Mouse (Mus musculus) myocyte (in vitro differentiated cells): ENCODE results near the gene Epb41l2. TPM values are rescaled to one million over a fixed set of nuclear protein-coding genes. Genes with fewer than 3 reads are reported as not detected.

Experiments used
- H3K27me3 ChIP-seq: one replicate; pipeline ENCODE4 v1.6.1; 2011; ENCODE audit not compliant: control insufficient read depth, insufficient read depth, insufficient read length
- H3K36me3 ChIP-seq: one replicate; pipeline ENCODE4 v1.6.1; 2011; ENCODE audit not compliant: control insufficient read depth, insufficient read depth
- H3K4me2 ChIP-seq: one replicate; pipeline ENCODE4 v1.6.1; 2011; ENCODE audit warnings: low read depth, control low read depth
- H3K4me3 ChIP-seq: one replicate; pipeline ENCODE4 v1.5.1; 2011; ENCODE audit warnings: mild to moderate bottlenecking, control low read depth, moderate library complexity
- H3K79me2 ChIP-seq: one replicate; pipeline ENCODE4 v1.6.1; 2011; ENCODE audit not compliant: control insufficient read depth, insufficient read depth
- H3ac ChIP-seq: one replicate; pipeline ENCODE4 v1.6.1; 2011; ENCODE audit not compliant: control insufficient read depth, insufficient read length
- CEBPB ChIP-seq: IDR thresholded peaks from 2 replicates; pipeline ENCODE4 v1.6.1; 2011; ENCODE audit warnings: mild to moderate bottlenecking, moderate library complexity; ENCODE audit not compliant: poor library complexity, insufficient read depth, severe bottlenecking
- E2F4 ChIP-seq: IDR thresholded peaks from one replicate; pipeline ENCODE4 v1.6.1; 2011; ENCODE audit warnings: mild to moderate bottlenecking, control low read depth, moderate library complexity; ENCODE audit not compliant: insufficient read depth
- MAX ChIP-seq: IDR thresholded peaks from one replicate; pipeline ENCODE4 v1.6.1; 2011; ENCODE audit warnings: low read depth, mild to moderate bottlenecking, control low read depth
- MYOD1 ChIP-seq, 3 experiments: IDR thresholded peaks; one replicate each; pipeline ENCODE4 v1.6.1; 2011; ENCODE audit warnings: control low read depth in 2 of 3, low read depth in 2 of 3, mild to moderate bottlenecking in 2 of 3, moderate library complexity in 1 of 3; ENCODE audit not compliant: insufficient read length in 2 of 3, control insufficient read depth in 1 of 3
- MYOG ChIP-seq, 3 experiments: IDR thresholded peaks; one replicate each; pipeline ENCODE4 v1.6.1; 2011; ENCODE audit warnings: control low read depth in 2 of 3, low read depth in 2 of 3, mild to moderate bottlenecking in 2 of 3; ENCODE audit not compliant: insufficient read length in 2 of 3, control insufficient read depth in 1 of 3, insufficient read depth in 1 of 3
- POLR2A ChIP-seq: IDR thresholded peaks from one replicate; pipeline ENCODE4 v1.6.1; 2011; ENCODE audit warnings: low read depth, mild to moderate bottlenecking, control low read depth, moderate library complexity; ENCODE audit not compliant: insufficient read length
- POLR2AphosphoS2 ChIP-seq: IDR thresholded peaks from one replicate; pipeline ENCODE4 v1.6.1; 2011; ENCODE audit warnings: low read depth, control low read depth; ENCODE audit not compliant: insufficient read length
- REST ChIP-seq: IDR thresholded peaks from one replicate; pipeline ENCODE4 v1.6.1; 2011; ENCODE audit warnings: mild to moderate bottlenecking, control low read depth, moderate library complexity; ENCODE audit not compliant: insufficient read depth, insufficient read length
- SRF ChIP-seq: IDR thresholded peaks from one replicate; pipeline ENCODE4 v1.6.1; 2011; ENCODE audit warnings: low read depth; ENCODE audit not compliant: control insufficient read depth, insufficient read length
- TCF12 ChIP-seq: IDR thresholded peaks from one replicate; pipeline ENCODE4 v1.6.1; 2011; ENCODE audit warnings: mild to moderate bottlenecking, control low read depth; ENCODE audit not compliant: poor library complexity, insufficient read depth, severe bottlenecking
- TCF3 ChIP-seq: IDR thresholded peaks from one replicate; pipeline ENCODE4 v1.6.1; 2011; ENCODE audit warnings: low read depth, control low read depth; ENCODE audit not compliant: insufficient read length
- USF1 ChIP-seq: IDR thresholded peaks from one replicate; pipeline ENCODE4 v1.6.1; 2011; ENCODE audit warnings: low read depth, mild to moderate bottlenecking, control low read depth, moderate library complexity
- polyA plus RNA-seq: library from polyadenylated mRNA; unstranded; fragments of >200 nt; fragmentation: generic; extraction: Trizol; gene quantifications from one replicate; pipeline ENCODE4 v1.2.1, GENCODE M21; 2012; ENCODE audit warnings: missing spikeins

The Epb41l2 gene
- polyA plus RNA-seq, 1 experiment = 22.3 TPM

DNA sequence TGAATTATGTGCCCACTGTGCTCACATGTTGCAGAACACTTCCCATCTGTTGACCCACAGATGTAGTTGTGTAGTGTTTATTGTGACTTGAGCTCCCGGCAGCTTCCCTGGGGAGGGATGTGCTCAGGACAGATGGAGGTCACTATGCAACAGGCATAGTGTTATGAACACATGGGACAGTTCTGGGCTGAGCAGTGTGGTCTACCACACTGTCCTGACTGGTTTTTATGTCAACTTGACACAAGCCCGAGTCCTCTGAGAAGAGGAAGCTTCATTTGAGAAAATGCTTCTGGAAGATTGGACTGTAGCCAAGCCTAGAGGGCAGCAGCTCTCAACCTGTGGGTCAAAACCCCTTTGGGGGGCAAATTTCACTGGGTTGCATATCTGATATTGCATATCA is 173.5 kb downstream of the Epb41l2 start:
- H3K4me2 ChIP-seq = peak overlapping the region; percentile 60
- H3ac ChIP-seq = no peak overlapping the region

DNA sequence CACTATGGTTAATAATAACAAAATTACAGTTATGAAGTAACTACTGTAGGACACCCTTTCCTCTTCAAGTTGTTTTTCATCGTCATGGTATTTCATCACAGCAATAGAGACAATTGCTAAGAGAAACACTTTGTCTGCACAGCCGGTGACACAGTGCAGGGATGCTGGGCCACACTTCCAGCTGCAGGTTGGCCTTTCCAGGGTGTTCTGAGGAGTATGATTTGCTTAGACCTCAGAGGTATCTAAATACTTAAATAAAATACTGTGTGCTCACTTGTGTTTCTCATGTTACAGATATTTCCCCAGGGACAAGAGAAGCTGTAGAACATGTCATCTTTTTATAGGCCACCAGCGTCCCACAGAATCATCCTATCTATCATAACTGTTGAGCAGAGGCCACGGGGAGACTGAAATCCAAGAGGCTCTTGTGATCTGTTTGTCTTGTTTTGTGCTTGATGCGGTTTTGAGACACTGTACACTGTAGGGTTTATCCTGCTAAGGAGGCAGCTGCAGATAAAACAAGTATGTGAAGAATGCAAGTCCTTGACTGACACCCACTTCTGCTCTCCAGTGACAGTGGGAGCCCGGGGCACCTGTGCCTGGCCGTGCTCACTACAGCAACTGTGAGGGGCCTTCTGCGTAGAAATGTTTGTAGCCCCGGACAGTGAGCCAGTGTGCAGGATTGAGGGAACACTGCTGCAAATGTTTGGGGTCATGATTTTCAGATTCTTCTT is 174.1 kb downstream of the Epb41l2 start:
- Histone ChIP-seq H3K36me3 (no peaks in the 10 kb centered on the region), H3K4me3 (no peak overlapping the region), H3K79me2 (no peaks in the 10 kb centered on the region), H3K4me2 (peak overlapping the region; percentile 60), H3ac (no peak overlapping the region), H3K27me3 (no peaks in the 10 kb centered on the region)
- TF ChIP-seq MYOG (IDR thresholded peaks at IDR 0.05; ENCODE audit: control insufficient read depth in 1 of 3, insufficient read depth in 1 of 3, insufficient read length in 2 of 3, low read depth in 2 of 3) = peak; percentile 93 to 99 (median 98)
- TF ChIP-seq TCF3 = peak; percentile 93
- no peak for TF ChIP-seq POLR2A
- TF ChIP-seq TCF12 = peak; percentile 99
- no peak for TF ChIP-seq CEBPB
- TF ChIP-seq MYOD1 (IDR thresholded peaks at IDR 0.05; ENCODE audit: control insufficient read depth in 1 of 3, insufficient read length in 2 of 3, low read depth in 2 of 3) = peak; percentile 97 to 100 (median 99)
- no peak for TF ChIP-seq POLR2AphosphoS2
- TF ChIP-seq MAX = no peak

More for the DNA sequence above, 173.5 kb downstream of the Epb41l2 start:
- H3K79me2 ChIP-seq = no peaks in the 10 kb centered on the region
- TF ChIP-seq TCF3 (peak; percentile 9), POLR2A (no peak), REST (no peak), POLR2AphosphoS2 (no peak), MYOG (IDR thresholded peaks at IDR 0.05; ENCODE audit: control insufficient read depth in 1 of 3, insufficient read depth in 1 of 3, insufficient read length in 2 of 3, low read depth in 2 of 3) (peak in 1 of 3 experiments; percentile 60), SRF (no peak), MYOD1 (IDR thresholded peaks at IDR 0.05; ENCODE audit: control insufficient read depth in 1 of 3, insufficient read length in 2 of 3, low read depth in 2 of 3) (peak in 1 of 3 experiments; percentile 40)
- no peak overlapping the region for H3K4me3 ChIP-seq
- H3K36me3 ChIP-seq = no peaks in the 10 kb centered on the region
- H3K27me3 ChIP-seq = no peaks in the 10 kb centered on the region

DNA sequence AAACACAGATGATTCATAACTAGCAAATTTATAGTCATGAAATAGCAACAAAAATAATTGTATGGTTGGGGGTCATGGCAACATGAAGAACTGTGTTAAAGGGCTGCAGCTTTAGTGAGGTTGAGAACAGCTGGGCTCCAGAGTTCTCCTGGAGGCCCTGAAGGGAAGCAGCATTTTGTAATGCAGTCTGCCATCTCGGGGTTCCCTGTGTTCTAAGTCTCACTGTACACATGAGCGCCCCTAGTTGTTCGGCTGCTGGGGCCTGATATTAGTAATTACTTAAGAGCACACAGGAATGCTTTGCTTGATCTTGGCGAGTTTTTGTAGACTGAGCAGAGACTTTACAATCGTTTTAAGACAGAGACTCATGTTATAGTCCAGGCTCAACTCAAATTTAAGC is 174.9 kb downstream of the Epb41l2 start:
- H3K4me2 ChIP-seq = no peak overlapping the region
- no peak for TF ChIP-seq TCF3
- no peak for TF ChIP-seq POLR2A
- TF ChIP-seq MYOG (IDR thresholded peaks at IDR 0.05; ENCODE audit: control insufficient read depth in 1 of 3, insufficient read depth in 1 of 3, insufficient read length in 2 of 3, low read depth in 2 of 3) = no peak
- TF ChIP-seq USF1 = no peak
- no peak for TF ChIP-seq CEBPB
- TF ChIP-seq E2F4 = no peak
- TF ChIP-seq POLR2AphosphoS2 = no peak
- TF ChIP-seq SRF = no peak
- no peak for TF ChIP-seq MYOD1 (IDR thresholded peaks at IDR 0.05; ENCODE audit: control insufficient read depth in 1 of 3, insufficient read length in 2 of 3, low read depth in 2 of 3)
- no peak for TF ChIP-seq REST
- TF ChIP-seq MAX = no peak
- no peak for TF ChIP-seq TCF12
- no peaks in the 10 kb centered on the region for H3K27me3 ChIP-seq

DNA sequence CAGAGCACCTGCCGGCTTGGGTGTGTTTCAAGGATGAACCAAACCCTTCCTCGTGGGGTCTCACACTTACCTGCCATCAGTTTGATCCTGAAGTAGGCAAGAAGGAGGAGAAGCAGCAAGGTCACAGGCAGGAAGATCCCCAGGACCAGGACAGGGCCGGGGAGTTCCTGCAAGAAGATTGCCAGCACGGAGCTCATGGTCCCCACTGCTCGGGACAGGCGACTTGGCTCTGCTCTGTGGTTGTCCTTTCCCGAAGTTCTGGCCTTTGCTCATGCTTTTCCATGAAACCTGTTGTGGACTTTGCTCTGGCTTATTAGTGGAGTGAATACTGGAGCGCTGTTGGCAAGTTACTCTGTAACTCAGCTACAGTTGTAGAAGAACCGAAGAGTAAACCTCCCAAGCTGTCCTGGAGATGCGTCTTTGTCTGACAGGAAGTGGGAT is 176.3 kb downstream of the Epb41l2 start, which contains the start of gene Smlr1:
Gene Smlr1 (minus strand): TSS at position 377 of the 441 bp plus-strand sequence.
- TF ChIP-seq MYOD1 (IDR thresholded peaks at IDR 0.05; ENCODE audit: control insufficient read depth in 1 of 3, insufficient read length in 2 of 3, low read depth in 2 of 3) (no peak), POLR2A (no peak), E2F4 (no peak), POLR2AphosphoS2 (no peak), MAX (no peak), TCF12 (no peak), CEBPB (no peak), TCF3 (no peak), MYOG (IDR thresholded peaks at IDR 0.05; ENCODE audit: control insufficient read depth in 1 of 3, insufficient read depth in 1 of 3, insufficient read length in 2 of 3, low read depth in 2 of 3) (no peak), SRF (no peak), USF1 (no peak), REST (no peak)
- H3K79me2 ChIP-seq = no peaks in the 10 kb centered on the region
- no peak within 1 kb of the TSS for H3K4me2 ChIP-seq
- H3ac ChIP-seq = no peak within 1 kb of the TSS
- H3K4me3 ChIP-seq = no peak within 1 kb of the TSS
- H3K36me3 ChIP-seq = no peaks in the 10 kb centered on the region
- no peaks in the 10 kb centered on the region for H3K27me3 ChIP-seq

More for the DNA sequence above, 174.9 kb downstream of the Epb41l2 start:
- H3ac ChIP-seq = no peak overlapping the region
- no peaks in the 10 kb centered on the region for H3K79me2 ChIP-seq
- no peak overlapping the region for H3K4me3 ChIP-seq
- no peaks in the 10 kb centered on the region for H3K36me3 ChIP-seq

DNA sequence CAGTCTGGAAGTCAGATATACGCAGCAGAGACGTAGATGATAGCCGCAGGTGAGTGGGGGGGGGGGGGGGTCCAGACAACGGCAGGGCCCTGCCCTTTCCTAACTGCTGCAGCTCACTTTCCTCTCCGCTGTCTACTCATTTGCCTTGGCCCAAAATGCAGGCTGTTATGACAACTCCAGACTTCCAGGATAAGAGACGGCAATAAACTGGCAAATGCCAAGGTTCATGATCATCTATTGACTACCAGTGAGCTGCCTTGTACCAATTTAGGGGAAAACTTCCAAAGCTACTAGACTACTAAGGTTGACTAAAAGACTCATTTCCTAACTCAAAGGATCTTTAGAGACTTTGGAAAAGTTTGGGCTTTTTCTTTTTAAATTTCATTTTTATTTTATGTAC is 177.0 kb downstream of the Epb41l2 start:
- Histone ChIP-seq H3ac (no peak overlapping the region), H3K36me3 (no peaks in the 10 kb centered on the region), H3K27me3 (no peaks in the 10 kb centered on the region), H3K4me3 (no peak overlapping the region), H3K4me2 (no peak overlapping the region), H3K79me2 (no peaks in the 10 kb centered on the region)
- TF ChIP-seq REST (no peak), USF1 (no peak), CEBPB (no peak), MAX (no peak), TCF3 (no peak), TCF12 (no peak), SRF (no peak), MYOD1 (IDR thresholded peaks at IDR 0.05; ENCODE audit: control insufficient read depth in 1 of 3, insufficient read length in 2 of 3, low read depth in 2 of 3) (no peak), E2F4 (no peak), POLR2AphosphoS2 (no peak), MYOG (IDR thresholded peaks at IDR 0.05; ENCODE audit: control insufficient read depth in 1 of 3, insufficient read depth in 1 of 3, insufficient read length in 2 of 3, low read depth in 2 of 3) (no peak), POLR2A (no peak)
